Mouse (Mus musculus) CH12F3 (cell line): Measurements from ENCODE around the gene Slamf7.

Source experiments
- in situ Hi-C: fragments of 300-500 bp; cut with MboI; formaldehyde crosslinking; loops from 2 replicates; pipeline ENCODE4 v1.14.3; 2020; ENCODE audit warnings: low sequenced_read_pairs

Slamf7 gene

DNA sequence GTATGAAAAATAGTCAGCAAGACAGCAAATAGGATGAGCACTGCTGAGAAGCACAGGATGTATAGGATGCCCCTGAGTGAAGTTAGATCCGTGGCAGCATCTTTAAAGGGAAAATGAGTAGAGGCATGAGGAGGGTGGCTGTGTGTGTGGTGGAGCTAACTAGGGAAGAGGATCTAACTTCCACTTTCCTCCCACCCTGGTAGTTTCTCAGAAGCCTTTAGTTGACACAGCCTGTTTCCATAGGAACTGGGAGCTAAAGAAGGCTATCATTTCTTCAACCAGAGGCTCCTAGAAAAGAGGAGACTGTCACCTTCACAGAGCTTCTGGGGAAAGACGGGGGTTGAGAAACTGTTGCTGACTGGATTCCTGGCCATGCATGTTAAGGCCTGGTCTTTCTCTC lies 14.1 kb downstream of the Slamf7 start:
- in situ Hi-C loops: no loop called here

DNA sequence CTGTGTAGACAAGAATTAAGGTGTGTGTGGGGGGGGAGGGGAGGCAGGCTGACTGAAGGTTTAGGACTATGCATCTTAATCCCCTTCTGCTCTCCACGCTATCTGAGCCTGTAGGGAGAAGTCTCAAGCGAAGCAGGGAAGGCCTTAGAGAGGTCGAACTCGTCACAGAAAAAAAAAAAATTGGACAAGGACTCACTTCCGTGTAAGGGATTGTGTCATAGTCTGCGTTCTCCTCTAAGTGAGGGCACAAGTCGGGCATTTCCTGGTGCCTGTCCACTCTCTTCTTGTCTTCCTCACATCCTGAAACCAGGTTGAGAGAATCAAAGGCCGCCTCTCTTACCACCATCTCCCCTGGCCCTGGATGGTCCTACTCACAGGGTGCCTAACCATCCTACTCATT lies 15.7 kb downstream of the Slamf7 start:
- in situ Hi-C loops: no loop called here

GRCm38 (mm10) chr1:171635696-171636095 lies 17.1 kb downstream of the Slamf7 start:
- in situ Hi-C loops: no loop called here

- in situ Hi-C loops: no loop called here
These were observed 21.4 kb downstream of the Slamf7 start for GRCm38 (mm10) chr1:171631447-171631846.

DNA sequence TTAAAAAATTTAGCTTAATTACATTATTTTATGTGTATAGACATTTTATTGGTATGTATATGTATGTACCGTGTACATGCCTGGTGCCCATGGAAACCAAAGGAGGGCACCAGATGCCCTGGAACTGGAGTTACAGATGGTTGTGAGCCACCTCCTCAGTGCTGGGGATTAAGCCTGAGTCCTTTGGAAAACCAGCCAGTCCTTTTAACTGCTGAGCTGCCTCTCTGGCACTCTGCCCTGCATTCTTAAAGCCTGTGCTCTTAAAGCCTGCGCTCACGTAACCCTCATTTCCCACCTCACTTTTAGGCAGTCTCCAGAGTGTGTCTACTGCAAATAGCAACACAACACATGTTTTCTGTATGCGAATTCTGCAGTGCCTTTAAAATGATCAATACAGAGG lies 21.9 kb downstream of the Slamf7 start:
- in situ Hi-C loops: no loop called here

GRCm38 (mm10) chr1:171630041-171630440 lies 22.8 kb downstream of the Slamf7 start:
- in situ Hi-C loops: no loop called here

- in situ Hi-C loops: no loop called here
These were observed 23.7 kb downstream of the Slamf7 start for GRCm38 (mm10) chr1:171629168-171629567.

GRCm38 (mm10) chr1:171627801-171628200 lies 25.0 kb downstream of the Slamf7 start:
- in situ Hi-C loops: no loop called here

DNA sequence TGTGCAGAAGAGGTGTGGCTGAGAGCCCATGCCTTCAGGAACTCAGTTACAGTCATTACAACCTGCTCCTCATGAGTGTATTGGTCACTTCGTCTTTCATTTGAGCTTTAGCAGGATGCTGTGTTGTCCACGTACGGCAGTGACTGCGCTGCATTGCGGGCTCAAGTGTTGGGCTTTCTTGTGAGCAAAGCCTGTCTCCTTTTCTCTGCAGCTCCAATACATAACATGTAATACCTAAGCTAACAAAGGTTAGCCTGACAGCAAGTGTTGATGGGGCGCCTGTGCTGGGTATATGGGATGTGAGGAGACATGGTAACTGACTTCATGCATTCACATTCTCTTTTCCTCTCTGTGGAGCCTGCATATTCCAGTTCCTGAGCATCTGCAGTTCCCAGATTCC lies 32.7 kb downstream of the Slamf7 start:
- in situ Hi-C loops: no loop called here

DNA sequence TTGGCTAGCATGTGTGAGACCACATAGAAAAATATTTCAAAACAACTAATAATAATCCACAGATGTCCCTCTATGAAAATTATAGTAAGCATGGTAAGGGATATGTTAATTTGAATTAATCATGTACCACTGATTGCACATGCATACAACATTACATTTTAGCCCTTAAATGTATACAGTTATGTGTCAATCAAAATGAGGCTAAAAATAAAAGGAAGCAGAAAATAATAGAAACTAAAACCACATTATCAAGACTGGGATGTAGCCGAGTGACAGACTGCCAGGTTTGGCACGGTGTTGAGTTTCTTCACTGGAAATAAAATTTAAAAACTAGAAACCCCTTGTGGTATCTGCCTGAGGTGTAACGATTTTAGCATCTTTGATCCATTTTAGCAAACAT lies 33.2 kb downstream of the Slamf7 start:
- in situ Hi-C loops: no loop called here

GRCm38 (mm10) chr1:171619001-171619400 lies 33.8 kb downstream of the Slamf7 start:
- in situ Hi-C loops: no loop called here

GRCm38 (mm10) chr1:171616881-171617515 lies 35.8 kb downstream of the Slamf7 start:
- in situ Hi-C loops: no loop called here

DNA sequence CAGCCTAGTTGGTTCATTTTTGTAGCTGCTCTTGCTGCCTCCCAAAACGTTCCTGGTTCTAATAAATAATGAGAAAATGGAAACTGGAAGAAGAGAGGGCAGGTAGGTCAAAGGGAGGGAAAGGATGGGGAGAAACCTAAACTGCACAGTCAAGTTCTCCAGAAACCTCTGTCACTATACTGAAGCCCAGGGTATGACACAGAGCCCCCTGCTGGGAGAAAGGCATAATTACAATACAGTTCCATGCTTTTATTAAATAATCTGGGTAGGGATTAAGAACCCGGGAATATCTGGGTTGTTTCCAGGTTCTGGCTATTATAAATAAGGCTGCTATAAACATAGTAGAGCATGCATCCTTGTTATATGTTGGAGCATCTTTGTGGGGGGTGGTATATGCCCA lies 38.9 kb downstream of the Slamf7 start:
- in situ Hi-C loops: no loop called here

GRCm38 (mm10) chr1:171610781-171611180 lies 42.1 kb downstream of the Slamf7 start:
- in situ Hi-C loops: no loop called here

- in situ Hi-C loops: no loop called here
These were observed 42.8 kb downstream of the Slamf7 start for GRCm38 (mm10) chr1:171610026-171610425.

- in situ Hi-C loops: no loop called here
These were observed 45.7 kb downstream of the Slamf7 start, which contains the start of gene Ly9 for GRCm38 (mm10) chr1:171607176-171607575. TSS of gene Ly9 (minus strand) at chr1:171607410.

DNA sequence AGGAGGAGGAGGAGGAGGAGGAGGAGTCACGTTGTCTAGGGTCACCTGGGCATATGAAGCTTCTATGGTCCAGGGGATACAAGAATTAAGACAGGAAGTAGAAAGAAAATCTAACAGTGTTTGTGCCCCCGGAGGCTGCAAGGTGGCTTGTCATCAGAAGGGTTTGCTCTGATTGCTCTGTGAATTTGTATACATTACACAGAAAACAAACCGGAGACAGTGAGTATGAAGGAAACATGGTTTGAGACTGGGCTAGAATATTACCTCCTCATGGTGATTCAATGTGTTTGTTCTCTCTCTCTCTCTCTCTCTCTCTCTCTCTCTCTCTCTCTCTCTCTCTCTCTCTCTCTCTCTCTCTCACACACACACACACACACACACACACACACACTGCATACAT lies 46.2 kb downstream of the Slamf7 start:
- in situ Hi-C loops: no loop called here

DNA sequence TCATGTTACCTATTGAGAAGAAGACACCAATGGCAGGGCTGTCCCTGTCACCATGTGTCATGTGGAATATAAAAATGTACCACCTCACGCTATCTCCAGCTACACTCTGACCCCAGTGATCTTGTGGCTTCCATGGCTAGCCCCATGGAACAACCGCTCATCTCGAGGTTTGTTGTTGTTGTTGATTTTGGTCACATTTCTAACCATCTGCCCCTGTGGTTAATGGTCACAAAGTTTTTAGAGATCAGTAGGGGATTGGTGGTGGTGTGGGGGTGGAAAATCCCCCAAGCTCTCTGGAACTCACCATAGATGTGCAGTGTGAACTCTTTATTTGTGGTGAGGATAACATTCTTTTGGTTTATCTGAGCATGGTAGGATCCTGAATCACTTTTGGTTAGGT lies 48.1 kb downstream of the Slamf7 start:
- in situ Hi-C loops: no loop called here

DNA sequence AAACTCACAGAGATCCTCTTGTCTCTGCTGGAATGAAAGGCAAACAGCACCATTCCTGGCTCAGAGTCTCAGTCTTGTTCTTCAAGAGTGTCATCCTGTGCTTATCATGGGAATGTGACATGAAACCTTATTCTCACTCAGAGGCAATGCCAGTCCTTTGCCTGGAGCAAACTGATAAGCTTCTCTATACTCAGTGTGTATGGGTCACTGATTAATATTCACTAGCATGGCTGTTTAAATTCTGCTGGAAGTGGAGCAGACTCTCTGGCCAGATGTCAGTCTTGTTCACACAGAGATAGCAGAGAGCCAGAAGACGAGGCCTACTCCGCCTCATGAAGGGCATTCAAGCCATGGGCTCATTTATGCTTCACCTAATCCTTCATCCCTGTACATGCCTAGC lies 68.3 kb downstream of the Slamf7 start:
- in situ Hi-C loops: no loop called here
